Mouse (Mus musculus): ENCODE measurements around the gene Procr. TPM values are rescaled to one million over a fixed set of nuclear protein-coding genes. Genes with fewer than 3 reads are reported as not detected.

Gene Procr
- total and polyA plus RNA-seq, 2 experiments: 0.46 to 0.73 TPM

DNA sequence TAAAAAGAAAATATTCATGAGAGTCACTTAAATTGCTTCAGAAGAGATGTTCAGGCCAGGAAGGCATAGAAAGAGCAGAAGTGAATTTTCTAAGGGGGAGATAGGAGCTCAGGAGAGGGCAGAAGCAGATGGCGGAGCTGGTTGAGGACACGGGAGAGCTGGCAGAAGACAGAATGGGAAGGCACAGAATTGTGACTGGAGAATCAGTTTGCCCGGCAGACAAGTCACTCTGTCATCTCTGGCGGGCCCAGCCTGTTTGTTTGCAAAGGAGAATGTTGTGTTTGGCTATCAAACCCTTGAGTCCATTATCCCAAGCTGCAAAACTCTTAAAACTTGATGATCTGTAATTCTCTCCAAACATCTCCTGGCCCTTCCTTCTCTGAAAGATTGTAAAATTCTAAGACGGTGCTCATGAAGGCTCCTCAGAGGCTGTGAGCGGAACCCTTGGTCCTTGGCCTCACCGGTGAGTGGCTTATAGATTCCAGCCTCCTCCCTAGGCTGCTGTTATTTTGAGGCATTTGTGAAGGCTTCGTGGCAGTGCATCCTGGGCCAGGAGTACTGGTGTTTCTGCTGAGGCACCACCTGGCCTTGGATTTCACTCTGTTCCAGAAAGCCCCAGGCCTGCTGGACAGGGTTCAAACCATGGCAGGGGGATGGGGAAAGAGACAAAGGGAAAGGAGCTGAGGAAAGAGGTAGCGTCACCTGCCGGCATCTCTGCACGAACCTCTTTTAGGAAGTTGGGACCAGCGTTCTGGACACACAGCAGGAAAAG is 43.9 kb downstream of the Procr start:
- Histone ChIP-seq H3K36me3 (ENCODE audit: control insufficient read depth, insufficient read depth, low read length) (no peaks in the 10 kb centered on the region), H3K27ac (replicated peaks; ENCODE audit: insufficient read depth, low read depth, low read length) (no peak overlapping the region), H3K79me2 (ENCODE audit: control insufficient read depth, insufficient read depth, low read length) (no peaks in the 10 kb centered on the region), H3K4me3 (ENCODE audit: insufficient read depth, low read depth, low read length) (no peak overlapping the region), H3K27me3 (ENCODE audit: control insufficient read depth, insufficient read depth, low read length) (no peaks in the 10 kb centered on the region), H3K4me1 (ENCODE audit: control insufficient read depth, insufficient read depth, low read length) (no peaks in the 10 kb centered on the region), H3K9ac (ENCODE audit: low read depth, low read length) (no peak overlapping the region)
- no peak for TF ChIP-seq CTCF (IDR thresholded peaks at IDR 0.05; ENCODE audit: low read depth, low read length)
- TF ChIP-seq POLR2A (IDR thresholded peaks at IDR 0.05; ENCODE audit: extremely low read depth, insufficient read depth, low read length): no peak
- 85% methylated on average over 12 of the region's 12 CpGs for WGBS
- no peak for DNase-seq (ENCODE audit: extremely low read depth, low read depth, low spot score)

DNA sequence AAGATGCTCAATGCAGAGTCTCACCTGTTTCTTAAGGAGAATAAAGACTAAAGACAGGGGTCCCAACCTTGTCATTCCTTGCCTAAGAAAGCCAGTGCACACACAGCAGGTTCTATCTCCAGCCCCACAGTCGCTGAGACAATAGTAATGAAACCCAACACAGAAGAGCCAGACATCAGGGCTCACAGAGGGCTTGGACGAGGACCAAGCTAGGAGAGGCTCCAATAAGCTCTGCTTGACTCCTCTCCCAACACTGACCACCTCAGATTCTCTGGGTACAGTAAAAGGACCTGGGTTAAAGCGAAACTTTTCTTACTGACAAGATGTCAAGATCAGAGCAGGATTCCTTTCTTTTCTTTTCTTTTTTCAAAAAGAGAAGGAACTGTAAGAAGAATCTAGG is 47.7 kb downstream of the Procr start:
- no peak overlapping the region for H3K9ac ChIP-seq (ENCODE audit: low read depth, low read length)
- H3K4me1 ChIP-seq (ENCODE audit: control insufficient read depth, insufficient read depth, low read length): no peaks in the 10 kb centered on the region
- no peak overlapping the region for H3K4me3 ChIP-seq (ENCODE audit: insufficient read depth, low read depth, low read length)
- DNase-seq (ENCODE audit: extremely low read depth, low read depth, low spot score): no peak
- no peak overlapping the region for H3K27ac ChIP-seq (replicated peaks; ENCODE audit: insufficient read depth, low read depth, low read length)
- no peaks in the 10 kb centered on the region for H3K79me2 ChIP-seq (ENCODE audit: control insufficient read depth, insufficient read depth, low read length)
- H3K27me3 ChIP-seq (ENCODE audit: control insufficient read depth, insufficient read depth, low read length): no peaks in the 10 kb centered on the region
- no peak for TF ChIP-seq POLR2A (IDR thresholded peaks at IDR 0.05; ENCODE audit: extremely low read depth, insufficient read depth, low read length)
- TF ChIP-seq CTCF (IDR thresholded peaks at IDR 0.05; ENCODE audit: low read depth, low read length): no peak
- H3K36me3 ChIP-seq (ENCODE audit: control insufficient read depth, insufficient read depth, low read length): no peaks in the 10 kb centered on the region
- 47% methylated on average over 3 of the region's 3 CpGs for WGBS

DNA sequence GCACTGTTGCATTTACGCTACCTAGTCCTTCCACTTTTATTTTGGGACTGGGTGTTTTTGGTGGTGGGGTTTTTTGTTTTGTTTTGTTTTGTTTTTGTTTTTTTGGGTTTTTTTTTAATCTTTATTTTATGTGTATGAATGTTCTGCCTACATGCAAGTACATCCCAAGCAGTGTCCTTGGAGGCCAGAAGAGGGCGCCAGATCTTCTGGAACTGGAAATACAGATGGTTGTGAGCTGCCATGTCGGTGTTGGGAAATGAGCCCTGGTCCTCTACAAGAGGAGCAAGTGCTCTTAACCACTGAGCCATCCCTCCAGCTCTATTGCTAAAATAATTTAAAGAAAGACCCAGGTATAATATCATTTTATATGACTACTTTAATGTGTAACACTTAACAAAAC is 51.8 kb downstream of the Procr start:
- Histone ChIP-seq H3K27me3 (ENCODE audit: control insufficient read depth, insufficient read depth, low read length) (no peaks in the 10 kb centered on the region), H3K4me3 (ENCODE audit: insufficient read depth, low read depth, low read length) (no peak overlapping the region), H3K4me1 (ENCODE audit: control insufficient read depth, insufficient read depth, low read length) (no peaks in the 10 kb centered on the region), H3K27ac (replicated peaks; ENCODE audit: insufficient read depth, low read depth, low read length) (no peak overlapping the region), H3K79me2 (ENCODE audit: control insufficient read depth, insufficient read depth, low read length) (no peaks in the 10 kb centered on the region), H3K9ac (ENCODE audit: low read depth, low read length) (no peak overlapping the region), H3K36me3 (ENCODE audit: control insufficient read depth, insufficient read depth, low read length) (no peaks in the 10 kb centered on the region)
- 60% methylated on average over 3 of the region's 3 CpGs for WGBS
- peak; percentile 31 for DNase-seq (ENCODE audit: extremely low read depth, low read depth, low spot score)
- no peak for TF ChIP-seq POLR2A (IDR thresholded peaks at IDR 0.05; ENCODE audit: extremely low read depth, insufficient read depth, low read length)
- peak; percentile 52 for TF ChIP-seq CTCF (IDR thresholded peaks at IDR 0.05; ENCODE audit: low read depth, low read length)

DNA sequence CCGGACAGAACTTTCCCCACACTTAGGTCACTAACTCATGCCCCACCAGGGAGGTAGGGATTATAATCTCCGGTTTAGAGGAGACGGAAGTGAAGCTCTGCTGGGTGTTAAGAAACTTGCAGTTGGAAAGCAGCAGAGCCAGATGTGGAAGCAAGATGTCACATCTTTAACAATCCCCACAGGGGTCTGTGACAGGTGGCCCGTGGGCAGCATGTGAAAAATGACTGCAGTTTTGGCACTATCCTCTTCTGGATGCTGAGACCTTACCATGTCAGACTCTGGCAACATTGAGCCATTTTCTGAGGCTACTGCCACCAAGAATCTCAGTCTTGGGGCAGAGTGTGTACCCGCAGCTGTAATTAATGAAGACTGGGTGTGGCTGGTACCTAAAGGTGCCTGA is 53.1 kb downstream of the Procr start:
- no peak overlapping the region for H3K4me3 ChIP-seq (ENCODE audit: insufficient read depth, low read depth, low read length)
- H3K27me3 ChIP-seq (ENCODE audit: control insufficient read depth, insufficient read depth, low read length): no peaks in the 10 kb centered on the region
- TF ChIP-seq CTCF (IDR thresholded peaks at IDR 0.05; ENCODE audit: low read depth, low read length) (no peak), POLR2A (IDR thresholded peaks at IDR 0.05; ENCODE audit: extremely low read depth, insufficient read depth, low read length) (no peak)
- no peaks in the 10 kb centered on the region for H3K79me2 ChIP-seq (ENCODE audit: control insufficient read depth, insufficient read depth, low read length)
- H3K36me3 ChIP-seq (ENCODE audit: control insufficient read depth, insufficient read depth, low read length): no peaks in the 10 kb centered on the region
- H3K9ac ChIP-seq (ENCODE audit: low read depth, low read length): no peak overlapping the region
- DNase-seq (ENCODE audit: extremely low read depth, low read depth, low spot score): no peak
- H3K27ac ChIP-seq (replicated peaks; ENCODE audit: insufficient read depth, low read depth, low read length): no peak overlapping the region
- no peaks in the 10 kb centered on the region for H3K4me1 ChIP-seq (ENCODE audit: control insufficient read depth, insufficient read depth, low read length)
- WGBS: 79% methylated on average over 5 of the region's 5 CpGs

Other genes starting within 250 kb of the Procr start
- 204 and 297 TPM in 2 replicates for gene Acss2, start 233.2 kb upstream of the Procr start, total RNA-seq (2014; rRNA removed)
- 155 and 248 TPM in 2 replicates for gene Acss2, start 233.2 kb upstream of the Procr start, polyA plus RNA-seq (2012; rRNA removed)
- 0.18 and 0.47 TPM in 2 replicates for gene Ggt7, start 232.9 kb upstream of the Procr start, total RNA-seq (2014; rRNA removed)
- 0.63 and 1.7 TPM in 2 replicates for gene Ggt7, start 232.9 kb upstream of the Procr start, polyA plus RNA-seq (2012; rRNA removed)
- gene Gss, start 158.3 kb upstream of the Procr start, total RNA-seq (2014; rRNA removed): 69.4 and 112 TPM in 2 replicates
- gene Gss, start 158.3 kb upstream of the Procr start, polyA plus RNA-seq (2012; rRNA removed): 113 and 134 TPM in 2 replicates
- gene Myh7b, start 139.9 kb upstream of the Procr start, total RNA-seq (2014; rRNA removed): not detected in 2 replicates
- not detected in 2 replicates for gene Myh7b, start 139.9 kb upstream of the Procr start, polyA plus RNA-seq (2012; rRNA removed)
- gene Trpc4ap, start 58.7 kb upstream of the Procr start, total RNA-seq (2014; rRNA removed): 53.4 and 65.6 TPM in 2 replicates
- gene Trpc4ap, start 58.7 kb upstream of the Procr start, polyA plus RNA-seq (2012; rRNA removed): 101 and 114 TPM in 2 replicates
- gene Edem2, start 21.6 kb upstream of the Procr start, total RNA-seq (2014; rRNA removed): 45.8 and 53.1 TPM in 2 replicates
- gene Edem2, start 21.6 kb upstream of the Procr start, polyA plus RNA-seq (2012; rRNA removed): 64.1 and 71.6 TPM in 2 replicates
- gene Gm17581, start 15.3 kb upstream of the Procr start, total RNA-seq (2014; rRNA removed): not detected in 2 replicates
- gene Gm17581, start 15.3 kb upstream of the Procr start, polyA plus RNA-seq (2012; rRNA removed): not detected in 2 replicates
- not detected in 2 replicates for gene Mmp24, start 24.2 kb downstream of the Procr start, total RNA-seq (2014; rRNA removed)
- gene Mmp24, start 24.2 kb downstream of the Procr start, polyA plus RNA-seq (2012; rRNA removed): 0.02 and 0.05 TPM in 2 replicates
- gene BC029722, start 68.3 kb downstream of the Procr start, total RNA-seq (2014; rRNA removed): 5.0 and 5.5 TPM in 2 replicates
- 23.7 and 26.9 TPM in 2 replicates for gene BC029722, start 68.3 kb downstream of the Procr start, polyA plus RNA-seq (2012; rRNA removed)
- gene Eif6, start 75.8 kb downstream of the Procr start, total RNA-seq (2014; rRNA removed): 41.0 and 49.0 TPM in 2 replicates
- 80.2 and 84.4 TPM in 2 replicates for gene Eif6, start 75.8 kb downstream of the Procr start, polyA plus RNA-seq (2012; rRNA removed)
- not detected in 2 replicates for gene Fam83c, start 83.7 kb downstream of the Procr start, total RNA-seq (2014; rRNA removed)
- gene Fam83c, start 83.7 kb downstream of the Procr start, polyA plus RNA-seq (2012; rRNA removed): not detected in 2 replicates
- gene Uqcc1, start 179.2 kb downstream of the Procr start, total RNA-seq (2014; rRNA removed): 61.3 and 65.9 TPM in 2 replicates
- 31.2 and 34.4 TPM in 2 replicates for gene Uqcc1, start 179.2 kb downstream of the Procr start, polyA plus RNA-seq (2012; rRNA removed)
- gene Gm15557, start 189.6 kb downstream of the Procr start, total RNA-seq (2014; rRNA removed): not detected in 2 replicates
- not detected in 2 replicates for gene Gm15557, start 189.6 kb downstream of the Procr start, polyA plus RNA-seq (2012; rRNA removed)
- gene Gdf5, start 194.2 kb downstream of the Procr start, total RNA-seq (2014; rRNA removed): not detected in 2 replicates
- not detected in 2 replicates for gene Gdf5, start 194.2 kb downstream of the Procr start, polyA plus RNA-seq (2012; rRNA removed)
- 2.3 and 3.3 TPM in 2 replicates for gene Cep250, start 205.3 kb downstream of the Procr start, total RNA-seq (2014; rRNA removed)
- gene Cep250, start 205.3 kb downstream of the Procr start, polyA plus RNA-seq (2012; rRNA removed): 1.7 and 2.5 TPM in 2 replicates